Comparison of ENCODE assay signal across 10 mouse cellular contexts in the genomic region with DNA sequence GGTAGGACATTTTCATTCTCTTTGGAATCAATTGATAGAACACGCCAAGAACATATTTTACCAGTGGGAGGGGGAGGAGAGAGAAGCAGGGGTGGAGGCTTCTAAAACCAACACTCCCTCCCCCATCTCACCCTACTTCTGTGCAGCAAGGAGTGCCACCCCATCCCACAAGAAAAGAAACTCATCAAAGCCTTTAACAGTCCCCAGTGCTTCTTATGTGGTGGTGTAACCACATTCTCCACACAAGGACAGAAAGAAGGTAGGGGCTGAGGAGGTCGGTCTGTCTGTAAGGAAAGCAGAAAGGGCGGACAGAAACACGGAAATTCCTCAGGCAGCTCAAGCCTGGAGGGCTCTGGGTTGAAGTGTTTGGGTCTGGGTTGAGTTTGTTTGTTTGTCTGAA. TPM values are rescaled to one million over a fixed set of nuclear protein-coding genes. Genes with fewer than 3 reads are reported as not detected.
DNase-seq lines count a peak whose midpoint lies in the region; ATAC-seq and TF ChIP-seq lines count a peak whose summit lies in the region.
"Had no signal": no experiment of that assay in that cellular context is flagged by ENCODE, and none has a peak within 500 bp of the region (broad histone marks: within the 10 kb centered on the region; RNA-seq: fewer than 3 reads in every experiment).

No protein-coding gene starts in this region.

- no peak for TF ChIP-seq POLR2A in heart, adult 2 months (IDR thresholded peaks at IDR 0.05; ENCODE audit: insufficient read depth, low read depth, low read length)

- H3K27ac ChIP-seq in heart, adult 2 months: peak overlapping the region; percentile 49; the same call in 1 of the 2 replicates
- peak overlapping the region; percentile 21 for H3K27ac ChIP-seq in lung, embryonic 16.5 days (ENCODE audit: low read length)
- 0 out of 2 replicates have a peak overlapping the region, but pooled peaks have one; percentile 29 for H3K27ac ChIP-seq in intestine, embryonic 14.5 days (ENCODE audit: low read depth)
- H3K27ac ChIP-seq in midbrain, postnatal 0 days (ENCODE audit: low read depth, low read length): no peak overlapping the region
- H3K27ac ChIP-seq: embryonic facial prominence, embryonic 13.5 days had no signal

- H3K4me1 ChIP-seq in heart, adult 2 months (ENCODE audit: control insufficient read depth, insufficient read depth, low read length): peaks cover 29% of the 10 kb centered on the region
- peaks cover 66% of the 10 kb centered on the region for H3K4me1 ChIP-seq in lung, embryonic 16.5 days (replicated peaks; ENCODE audit: control insufficient read depth, insufficient read depth, low read length)
- H3K4me1 ChIP-seq in intestine, embryonic 14.5 days (replicated peaks; ENCODE audit: control insufficient read depth, insufficient read depth, low read length): peaks cover 64% of the 10 kb centered on the region
- H3K4me1 ChIP-seq in midbrain, postnatal 0 days (ENCODE audit: insufficient read depth, low read length): no peaks in the 10 kb centered on the region

- H3K4me3 ChIP-seq in heart, adult 2 months: no peak overlapping the region
- no peak overlapping the region for H3K4me3 ChIP-seq in lung, embryonic 16.5 days (ENCODE audit: low read length)
- no peak overlapping the region for H3K4me3 ChIP-seq in intestine, embryonic 14.5 days (ENCODE audit: low read depth, low read length)
- H3K4me3 ChIP-seq in midbrain, postnatal 0 days (ENCODE audit: low read depth, low read length): no peak overlapping the region
- H3K4me3 ChIP-seq: embryonic facial prominence, embryonic 13.5 days; megakaryocyte, embryonic 14.5 days had no signal

- no peaks in the 10 kb centered on the region for H3K9me3 ChIP-seq in lung, embryonic 16.5 days (ENCODE audit: control insufficient read depth, low read length)
- no peaks in the 10 kb centered on the region for H3K9me3 ChIP-seq in intestine, embryonic 14.5 days (ENCODE audit: control insufficient read depth, low read length)
- no peaks in the 10 kb centered on the region for H3K9me3 ChIP-seq in midbrain, postnatal 0 days (ENCODE audit: low read length)
- H3K9me3 ChIP-seq: embryonic facial prominence, embryonic 13.5 days; megakaryocyte, embryonic 14.5 days had no signal

- ATAC-seq in lung, embryonic 16.5 days (ENCODE audit: low read depth): no peak
- no peak for ATAC-seq in intestine, embryonic 14.5 days (replicated peaks; ENCODE audit: low FRiP score, low TSS enrichment, low read depth)
- no peak for ATAC-seq in midbrain, postnatal 0 days (ENCODE audit: low FRiP score)

- no peaks in the 10 kb centered on the region for H3K27me3 ChIP-seq in heart, adult 2 months (ENCODE audit: control insufficient read depth, insufficient read depth, low read length)
- H3K27me3 ChIP-seq in lung, embryonic 16.5 days (ENCODE audit: control insufficient read depth, insufficient read depth, low read depth, low read length): no peaks in the 10 kb centered on the region
- no peaks in the 10 kb centered on the region for H3K27me3 ChIP-seq in intestine, embryonic 14.5 days (replicated peaks; ENCODE audit: control insufficient read depth, insufficient read depth, low read length)
- H3K27me3 ChIP-seq in midbrain, postnatal 0 days (ENCODE audit: insufficient read depth, low read length): no peaks in the 10 kb centered on the region
- H3K27me3 ChIP-seq: embryonic facial prominence, embryonic 13.5 days; megakaryocyte, embryonic 14.5 days had no signal

- peaks cover 22% of the 10 kb centered on the region for H3K36me3 ChIP-seq in heart, adult 2 months (ENCODE audit: control insufficient read depth, insufficient read depth, low read length)
- peaks cover 6% of the 10 kb centered on the region for H3K36me3 ChIP-seq in lung, embryonic 16.5 days (ENCODE audit: control insufficient read depth, insufficient read depth, low read length)
- H3K36me3 ChIP-seq in intestine, embryonic 14.5 days (ENCODE audit: control insufficient read depth, insufficient read depth, low read length): peaks cover 3% of the 10 kb centered on the region; the same call in 1 of the 2 replicates
- H3K36me3 ChIP-seq in midbrain, postnatal 0 days (ENCODE audit: insufficient read depth, low read length): no peaks in the 10 kb centered on the region

- TF ChIP-seq CTCF in heart, adult 2 months (IDR thresholded peaks at IDR 0.05): no peak
- no peak for TF ChIP-seq CTCF in midbrain, postnatal 0 days (IDR thresholded peaks at IDR 0.05)

- intact Hi-C loops in heart, adult 2 months (cut with DNase I): no loop called here
- intact Hi-C loops in heart, postnatal 25 days (cut with DNase I): no loop called here
- intact Hi-C loops in left cerebral cortex, postnatal 10 days (cut with DNase I): no loop called here

- TF ChIP-seq EP300 in heart, adult 2 months (IDR thresholded peaks at IDR 0.05; ENCODE audit: insufficient read depth, low read depth, low read length): no peak

- no peak overlapping the region for H3K9ac ChIP-seq in heart, adult 2 months (ENCODE audit: low read depth, low read length)
- peak overlapping the region; percentile 25; the same call in 1 of the 2 replicates for H3K9ac ChIP-seq in lung, embryonic 16.5 days (ENCODE audit: low read length)
- H3K9ac ChIP-seq in intestine, embryonic 14.5 days (ENCODE audit: low read length): no peak overlapping the region
- H3K9ac ChIP-seq in midbrain, postnatal 0 days (replicated peaks; ENCODE audit: low read length, poor library complexity, severe bottlenecking): no peak overlapping the region
- H3K9ac ChIP-seq: embryonic facial prominence, embryonic 13.5 days had no signal

- DNase-seq in heart, adult 2 months: peak in 1 of 2 experiments; percentile 1
- no peak for DNase-seq in heart, postnatal 25 days (ENCODE audit: low spot score)
- no peak for DNase-seq in lung, postnatal 4 days
- peak; percentile 50 for DNase-seq in intestine, embryonic 14.5 days (ENCODE audit: low spot score)
- peak; percentile 74 for DNase-seq in thymus, postnatal 14 days
- DNase-seq in midbrain, postnatal 0 days (ENCODE audit: low spot score): no peak
- DNase-seq in left cerebral cortex, postnatal 10 days (ENCODE audit: extremely low spot score in 1 of 2, low spot score in 2 of 2): no peak

- peaks cover 10% of the 10 kb centered on the region for H3K79me2 ChIP-seq in heart, adult 2 months (replicated peaks; ENCODE audit: control insufficient read depth, insufficient read depth, low read length)

- WGBS in heart, adult 2 months: 46% methylated on average over 4 of the region's 4 CpGs
- 28% methylated on average over 4 of the region's 4 CpGs for WGBS in lung, embryonic 16.5 days
- 53% methylated on average over 4 of the region's 4 CpGs for WGBS in intestine, embryonic 14.5 days
- 83% methylated on average over 4 of the region's 4 CpGs for WGBS in midbrain, postnatal 0 days

- H3K4me2 ChIP-seq in lung, embryonic 16.5 days (ENCODE audit: low read depth, low read length): peak overlapping the region; percentile 1
- H3K4me2 ChIP-seq in intestine, embryonic 14.5 days (ENCODE audit: low read length): 0 out of 2 replicates have a peak overlapping the region, but pooled peaks have one; percentile 9
- H3K4me2 ChIP-seq in midbrain, postnatal 0 days (ENCODE audit: low read depth, low read length, poor library complexity, severe bottlenecking): no peak overlapping the region
- H3K4me2 ChIP-seq: embryonic facial prominence, embryonic 13.5 days had no signal

RNA-seq across cellular contexts. Expression of a gene that starts 12.5 kb away (rescaled TPM):
- 100 to 1,000 TPM; 111 to 116 TPM for total RNA-seq in heart, adult 2 months (2021)
- 103 and 138 TPM in 2 replicates for polyA plus RNA-seq in heart, adult 2 months (2012; rRNA removed)
- 100 to 1,000 TPM; 173 to 205 TPM for total RNA-seq in heart, postnatal 25 days (2021)
- polyA plus RNA-seq in lung, embryonic 16.5 days (2015; fragmentation: Nextera tagmentation; extraction: Ambion mirVana): 126 and 135 TPM in 2 replicates
- polyA plus RNA-seq in intestine, embryonic 14.5 days (2014; fragmentation: Nextera tagmentation; extraction: Ambion mirVana): 104 and 112 TPM in 2 replicates
- total RNA-seq in midbrain, postnatal 0 days (2014; rRNA removed): 40.6 and 46.1 TPM in 2 replicates
- polyA plus RNA-seq in midbrain, postnatal 0 days (2015; fragmentation: Nextera tagmentation; extraction: Ambion mirVana): 11.5 and 12.0 TPM in 2 replicates
- 10 to 100 TPM; 42.6 to 44.3 TPM for total RNA-seq in left cerebral cortex, postnatal 10 days (2021)

Comparison
In these comparisons a context has a peak if more than half of its experiments do, and no peak if none do; other contexts are left out.
1. DNase-seq: peak in intestine, embryonic 14.5 days (single experiment) and thymus, postnatal 14 days (single experiment); none in heart, postnatal 25 days (single experiment), lung, postnatal 4 days (0 of 2), midbrain, postnatal 0 days (single experiment) and left cerebral cortex, postnatal 10 days (0 of 2).